Mouse (Mus musculus) hindbrain, embryonic 15.5 days (tissue): ENCODE measurements at regions not wholly inside any gene's neighbourhood (a gene's known extent, or its start where the extent isn't known, plus 50 kb on each side); places are given as distances from the start of the nearest gene placed in this dataset.

ENCODE experiments used
- ATAC-seq: fragments of 200-750 bp; cut with Nextera tagmentation; 2 replicates; pipeline ENCODE4 v1.8.0; 2017; ENCODE audit warnings: low read depth, moderate number of reproducible peaks, moderate TSS enrichment; ENCODE audit not compliant: low FRiP score
- H3K27ac ChIP-seq: fragments of 300-500 bp; sonication (generic); replicated peaks from 2 replicates; pipeline ENCODE4 v1.5.1; 2015; ENCODE audit warnings: mild to moderate bottlenecking, inconsistent platforms
- H3K27me3 ChIP-seq: fragments of 300-500 bp; sonication (generic); 2 replicates; pipeline ENCODE4 v1.6.1; 2015; ENCODE audit warnings: control low read depth, inconsistent platforms
- H3K36me3 ChIP-seq: fragments of 300-500 bp; sonication (generic); 2 replicates; pipeline ENCODE4 v1.6.1; 2015; ENCODE audit warnings: control low read depth, inconsistent platforms
- H3K4me1 ChIP-seq: fragments of 300-500 bp; sonication (generic); replicated peaks from 2 replicates; pipeline ENCODE4 v1.6.1; 2015; ENCODE audit warnings: control low read depth, inconsistent platforms
- H3K4me2 ChIP-seq: fragments of 300-500 bp; sonication (generic); 2 replicates; pipeline ENCODE4 v1.6.1; 2015; ENCODE audit warnings: moderate library complexity, mild to moderate bottlenecking, inconsistent platforms
- H3K4me3 ChIP-seq: fragments of 300-500 bp; sonication (generic); 2 replicates; pipeline ENCODE4 v1.5.1; 2015; ENCODE audit warnings: mild to moderate bottlenecking, inconsistent platforms
- H3K9ac ChIP-seq: fragments of 300-500 bp; sonication (generic); 2 replicates; pipeline ENCODE4 v1.6.1; 2015; ENCODE audit warnings: inconsistent platforms
- H3K9me3 ChIP-seq: fragments of 300-500 bp; sonication (generic); 2 replicates; pipeline ENCODE4 v1.6.1; 2016; ENCODE audit warnings: control low read depth, inconsistent platforms
- WGBS: fragments of 180-500 bp; shearing (Covaris S2); methylation state at CpG from one replicate; pipeline ENCODE4 v1.1.7; 2015; 5-methylcytosine and 5-hydroxymethylcytosine counted together

DNA sequence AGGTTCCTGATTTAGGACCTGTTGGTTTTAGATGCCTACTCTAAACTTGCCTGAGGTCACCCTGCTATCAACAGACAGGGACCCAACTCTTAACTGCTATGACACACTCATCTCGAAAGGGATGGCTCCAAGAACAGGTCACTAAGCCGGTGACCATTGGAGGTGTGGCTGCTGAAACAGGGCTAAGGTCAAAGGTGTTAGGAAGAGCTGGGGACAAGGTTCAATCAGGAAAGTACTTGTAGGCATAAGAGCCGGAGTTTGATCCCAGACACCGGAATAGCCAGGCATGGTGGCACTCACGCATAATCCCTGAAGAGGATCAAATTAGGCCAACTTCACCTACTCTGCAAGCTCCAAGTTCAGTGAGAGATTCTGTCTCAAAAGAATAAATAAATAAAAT, 222.4 kb upstream of the Dynlrb2 start:
- Histone ChIP-seq H3K4me2 (no peak overlapping the region), H3K27me3 (no peaks in the 10 kb centered on the region), H3K4me1 (no peaks in the 10 kb centered on the region), H3K9ac (no peak overlapping the region), H3K9me3 (no peaks in the 10 kb centered on the region), H3K36me3 (no peaks in the 10 kb centered on the region), H3K27ac (no peak overlapping the region), H3K4me3 (no peak overlapping the region)
- no peak for ATAC-seq
- WGBS = 92% methylated on average over 5 of the region's 5 CpGs

DNA sequence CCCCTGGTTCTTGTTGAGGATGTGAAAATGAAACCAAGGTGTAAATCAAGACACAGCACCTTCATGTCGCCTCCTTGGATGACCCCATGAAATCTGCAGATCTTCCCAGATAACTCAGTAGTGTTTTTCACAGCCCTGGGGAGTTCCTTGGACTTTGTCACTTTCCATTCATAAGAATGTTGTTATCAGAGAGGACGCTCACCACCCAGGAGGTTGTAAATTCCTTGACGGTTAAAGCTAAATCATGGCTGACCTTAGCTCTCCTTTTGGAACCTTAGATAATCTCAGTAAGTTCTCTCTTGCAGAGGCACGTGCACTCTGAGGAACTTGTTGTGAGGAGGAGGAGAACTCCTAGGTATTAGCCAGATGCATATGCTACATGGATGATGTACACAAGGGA, 229.8 kb upstream of the Dynlrb2 start:
- 88% methylated on average over 4 of the region's 4 CpGs for WGBS
- H3K4me3 ChIP-seq = no peak overlapping the region
- no peak for ATAC-seq
- H3K27me3 ChIP-seq = no peaks in the 10 kb centered on the region
- no peak overlapping the region for H3K27ac ChIP-seq
- no peaks in the 10 kb centered on the region for H3K9me3 ChIP-seq
- H3K9ac ChIP-seq = no peak overlapping the region
- no peak overlapping the region for H3K4me2 ChIP-seq
- no peaks in the 10 kb centered on the region for H3K36me3 ChIP-seq
- H3K4me1 ChIP-seq = no peaks in the 10 kb centered on the region

DNA sequence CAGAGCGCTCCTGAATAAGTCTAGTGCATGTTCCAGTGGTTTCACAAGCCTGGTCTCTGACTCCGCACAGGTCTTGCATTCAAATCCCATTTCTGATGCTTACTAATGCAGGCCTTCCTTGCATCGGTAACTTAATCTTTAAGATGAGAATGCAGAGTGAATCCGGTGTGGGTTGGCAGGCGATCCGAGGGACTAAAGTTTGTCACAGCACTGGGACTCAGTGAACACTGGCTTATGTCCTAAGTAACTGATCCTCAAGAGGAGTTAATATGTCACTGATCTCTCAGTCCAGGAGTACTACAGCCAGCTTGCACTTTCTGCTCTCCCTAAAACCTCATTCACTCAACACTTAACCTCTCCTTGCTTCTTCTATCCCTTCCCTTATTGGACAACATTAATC, 233.5 kb upstream of the Dynlrb2 start:
- no peak overlapping the region for H3K4me2 ChIP-seq
- no peaks in the 10 kb centered on the region for H3K27me3 ChIP-seq
- no peaks in the 10 kb centered on the region for H3K36me3 ChIP-seq
- H3K9ac ChIP-seq = no peak overlapping the region
- H3K4me3 ChIP-seq = no peak overlapping the region
- H3K4me1 ChIP-seq = peaks cover 6% of the 10 kb centered on the region; the same call in 1 of the 2 replicates
- 93% methylated on average over 6 of the region's 6 CpGs for WGBS
- H3K27ac ChIP-seq = no peak overlapping the region
- no peak for ATAC-seq
- H3K9me3 ChIP-seq = no peaks in the 10 kb centered on the region

DNA sequence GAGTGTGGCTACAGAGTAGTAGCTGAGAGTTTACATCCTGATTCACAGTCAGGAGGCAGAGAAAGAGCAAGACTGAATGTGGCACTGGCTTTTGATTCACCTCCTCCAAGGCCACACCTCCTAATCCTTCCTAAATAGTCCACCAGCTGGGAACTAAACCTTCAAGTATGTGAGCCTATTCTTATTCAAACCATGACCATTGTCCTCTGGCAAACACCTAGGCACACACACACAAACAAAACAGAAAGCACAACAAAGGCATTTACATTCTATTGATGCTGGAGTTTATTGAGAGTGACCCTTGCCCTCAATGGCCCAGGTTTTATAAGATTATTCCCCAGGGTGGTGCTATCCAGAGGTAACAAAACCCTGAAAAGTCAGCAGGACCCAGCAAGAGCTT, 235.4 kb upstream of the Dynlrb2 start:
- Histone ChIP-seq H3K4me3 (no peak overlapping the region), H3K36me3 (no peaks in the 10 kb centered on the region), H3K9ac (no peak overlapping the region), H3K27me3 (no peaks in the 10 kb centered on the region), H3K9me3 (no peaks in the 10 kb centered on the region), H3K27ac (no peak overlapping the region), H3K4me1 (peaks cover 6% of the 10 kb centered on the region; the same call in 1 of the 2 replicates), H3K4me2 (no peak overlapping the region)
- no peak for ATAC-seq

DNA sequence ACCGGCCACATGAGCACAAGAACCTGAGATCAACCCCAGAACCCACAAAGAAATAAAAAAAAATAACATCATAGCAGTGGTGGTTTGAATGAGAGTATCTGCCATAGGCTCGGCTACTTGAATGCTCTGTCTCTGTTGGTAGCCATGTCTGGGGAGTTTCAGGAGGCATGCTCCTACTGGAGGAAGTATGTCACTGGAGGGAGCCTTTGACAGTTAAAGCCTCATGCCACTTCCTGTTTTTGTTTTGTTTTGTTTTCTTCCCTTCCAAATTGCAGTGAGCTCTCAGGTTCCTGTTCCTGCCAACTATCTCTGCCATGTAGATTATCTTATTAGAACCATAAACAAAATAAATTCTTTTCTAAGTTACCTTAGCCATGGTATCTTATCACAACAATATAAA, 236.1 kb upstream of the Dynlrb2 start:
- ATAC-seq = no peak
- Histone ChIP-seq H3K9ac (no peak overlapping the region), H3K9me3 (no peaks in the 10 kb centered on the region), H3K4me1 (peaks cover 6% of the 10 kb centered on the region; the same call in 1 of the 2 replicates), H3K36me3 (no peaks in the 10 kb centered on the region), H3K27me3 (no peaks in the 10 kb centered on the region), H3K27ac (no peak overlapping the region), H3K4me3 (no peak overlapping the region), H3K4me2 (no peak overlapping the region)
- WGBS = 74% methylated on average over 2 of the region's 2 CpGs

DNA sequence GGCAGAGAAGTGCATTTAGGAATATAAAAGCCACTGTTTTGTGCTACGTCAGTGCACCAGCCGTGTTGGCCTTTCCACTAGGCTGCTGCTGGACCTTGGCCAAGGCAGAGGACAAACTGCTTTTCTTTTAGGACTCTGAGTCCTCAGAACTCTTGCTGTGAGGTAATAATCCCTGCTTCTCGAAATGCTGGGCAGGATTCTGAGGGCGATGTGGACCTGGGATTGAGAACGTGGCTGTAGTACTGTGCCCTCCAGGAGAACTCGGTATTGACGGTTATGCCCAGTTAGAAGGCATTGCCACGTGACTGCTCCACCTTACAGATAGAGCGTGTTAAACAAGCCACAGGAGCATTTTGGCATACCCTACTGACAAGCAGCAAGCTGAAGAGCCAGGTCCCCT, 236.6 kb upstream of the Dynlrb2 start:
- Histone ChIP-seq H3K9ac (no peak overlapping the region), H3K4me1 (peaks cover 6% of the 10 kb centered on the region; the same call in 1 of the 2 replicates), H3K9me3 (no peaks in the 10 kb centered on the region), H3K4me2 (no peak overlapping the region), H3K36me3 (no peaks in the 10 kb centered on the region), H3K4me3 (no peak overlapping the region), H3K27ac (no peak overlapping the region), H3K27me3 (no peaks in the 10 kb centered on the region)
- 58% methylated on average over 9 of the region's 9 CpGs for WGBS
- ATAC-seq = no peak

DNA sequence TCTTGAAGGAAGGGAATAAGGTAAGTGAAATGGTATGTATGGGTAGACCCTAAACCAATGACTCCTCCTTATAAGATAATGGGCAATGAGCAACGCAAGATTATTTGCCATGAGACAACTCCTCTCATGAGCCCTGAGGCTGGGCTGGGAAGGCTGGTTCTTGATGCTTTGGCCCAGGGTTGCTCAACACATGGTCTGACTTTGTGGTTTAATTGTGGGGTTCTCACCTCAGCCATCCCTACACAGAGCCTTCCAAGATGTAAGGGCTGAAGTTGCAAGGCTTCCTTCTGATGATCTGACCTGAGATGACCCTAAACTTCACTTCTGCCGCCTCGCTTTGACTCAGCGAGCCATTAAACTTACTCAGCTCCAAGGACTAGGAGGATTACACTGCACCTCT, 237.8 kb upstream of the Dynlrb2 start:
- no peak overlapping the region for H3K4me3 ChIP-seq
- no peaks in the 10 kb centered on the region for H3K9me3 ChIP-seq
- H3K36me3 ChIP-seq = no peaks in the 10 kb centered on the region
- no peak for ATAC-seq
- peaks cover 6% of the 10 kb centered on the region; the same call in 1 of the 2 replicates for H3K4me1 ChIP-seq
- no peak overlapping the region for H3K9ac ChIP-seq
- WGBS = 87% methylated on average over 4 of the region's 4 CpGs
- no peak overlapping the region for H3K27ac ChIP-seq
- H3K4me2 ChIP-seq = no peak overlapping the region
- H3K27me3 ChIP-seq = no peaks in the 10 kb centered on the region

DNA sequence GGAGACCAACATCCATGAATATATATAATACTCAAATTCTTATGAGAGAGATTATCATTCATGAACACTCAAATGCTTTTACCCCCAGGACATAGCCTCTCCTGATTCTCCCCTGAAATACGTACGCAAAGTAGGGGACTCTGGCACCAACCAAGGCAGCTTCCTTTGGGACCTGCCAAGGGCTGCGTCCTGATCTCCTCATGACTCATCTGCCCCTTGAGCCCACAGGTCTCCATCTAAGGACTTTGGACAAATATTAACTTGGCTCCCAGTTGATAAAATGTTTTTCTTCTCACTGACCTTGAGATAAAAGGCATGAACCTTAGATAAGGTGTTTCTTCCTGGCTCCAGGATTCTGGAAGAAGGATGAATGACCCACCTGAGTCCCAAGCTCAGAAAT, 239.2 kb upstream of the Dynlrb2 start:
- no peak for ATAC-seq
- no peaks in the 10 kb centered on the region for H3K9me3 ChIP-seq
- no peaks in the 10 kb centered on the region for H3K36me3 ChIP-seq
- H3K9ac ChIP-seq = no peak overlapping the region
- H3K4me2 ChIP-seq = no peak overlapping the region
- H3K4me3 ChIP-seq = no peak overlapping the region
- peaks cover 6% of the 10 kb centered on the region; the same call in 1 of the 2 replicates for H3K4me1 ChIP-seq
- H3K27ac ChIP-seq = no peak overlapping the region
- WGBS = 93% methylated on average over 3 of the region's 3 CpGs
- no peaks in the 10 kb centered on the region for H3K27me3 ChIP-seq

DNA sequence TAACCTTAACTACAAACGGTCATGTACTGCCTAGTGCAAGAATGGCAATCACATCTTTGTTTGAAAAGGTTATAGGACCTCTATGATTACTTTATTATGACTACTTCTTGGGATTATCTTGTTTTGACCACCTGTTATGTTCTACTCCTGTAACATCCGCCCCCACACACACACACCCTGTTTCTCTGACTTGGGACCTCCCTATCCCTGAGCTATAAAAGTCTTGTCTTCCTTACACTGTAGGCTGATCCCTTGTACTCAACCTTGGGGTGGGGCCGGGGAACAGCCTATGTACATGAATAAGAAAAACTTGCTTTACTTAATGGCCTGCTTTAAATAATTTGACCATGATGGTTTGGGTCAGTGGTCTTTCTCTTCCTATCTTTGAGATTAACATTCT, 240.7 kb upstream of the Dynlrb2 start:
- Histone ChIP-seq H3K4me3 (no peak overlapping the region), H3K4me2 (no peak overlapping the region), H3K36me3 (no peaks in the 10 kb centered on the region), H3K9me3 (no peaks in the 10 kb centered on the region), H3K9ac (no peak overlapping the region), H3K27me3 (no peaks in the 10 kb centered on the region), H3K4me1 (peaks cover 6% of the 10 kb centered on the region; the same call in 1 of the 2 replicates), H3K27ac (no peak overlapping the region)
- 92% methylated on average over 3 of the region's 3 CpGs for WGBS
- no peak for ATAC-seq

DNA sequence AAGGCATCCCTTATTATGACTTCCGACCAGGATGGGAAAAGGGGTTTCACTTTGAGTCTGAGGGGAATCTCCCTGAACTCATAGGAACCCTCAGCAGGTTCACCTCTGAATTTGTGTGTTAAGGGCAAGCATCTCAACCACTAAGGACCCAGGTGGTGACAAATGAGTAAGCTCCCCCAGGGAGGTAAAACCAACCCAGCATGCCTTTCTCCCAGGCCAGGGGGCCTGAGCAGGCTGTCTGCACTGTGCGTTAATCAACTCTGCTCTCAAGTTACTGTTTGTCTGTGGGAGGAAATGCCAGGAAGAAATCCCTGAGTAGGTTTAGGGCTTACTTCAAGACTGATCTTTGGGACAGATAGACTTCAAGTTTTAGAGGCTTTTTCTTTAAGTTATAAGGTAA, 243.5 kb upstream of the Dynlrb2 start:
- no peak overlapping the region for H3K4me3 ChIP-seq
- no peaks in the 10 kb centered on the region for H3K36me3 ChIP-seq
- H3K9me3 ChIP-seq = no peaks in the 10 kb centered on the region
- ATAC-seq = no peak
- H3K4me2 ChIP-seq = no peak overlapping the region
- 40% methylated on average over 2 of the region's 2 CpGs for WGBS
- no peak overlapping the region for H3K9ac ChIP-seq
- H3K27ac ChIP-seq = no peak overlapping the region
- no peaks in the 10 kb centered on the region for H3K4me1 ChIP-seq
- no peaks in the 10 kb centered on the region for H3K27me3 ChIP-seq

DNA sequence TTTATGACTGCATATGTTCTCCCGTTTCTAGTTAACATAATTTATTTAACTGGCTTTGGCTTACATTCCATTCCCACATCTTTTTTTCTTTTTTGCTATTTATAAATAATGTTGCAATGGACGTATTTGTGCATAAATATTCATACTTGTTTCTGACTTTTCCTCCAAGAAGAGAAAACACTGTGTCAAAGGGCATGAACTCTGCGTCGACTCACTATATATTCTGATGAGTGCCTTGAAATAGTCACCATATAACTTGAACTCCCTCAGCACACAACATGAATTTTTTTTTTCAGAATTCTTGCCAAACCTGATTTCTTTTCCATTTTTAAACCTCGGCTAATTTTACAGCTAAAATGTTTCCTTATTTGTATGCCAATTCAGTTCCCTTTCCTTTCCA, 249.4 kb upstream of the Dynlrb2 start:
- Histone ChIP-seq H3K4me2 (no peak overlapping the region), H3K36me3 (no peaks in the 10 kb centered on the region), H3K27me3 (no peaks in the 10 kb centered on the region), H3K27ac (no peak overlapping the region), H3K9ac (no peak overlapping the region), H3K9me3 (no peaks in the 10 kb centered on the region), H3K4me3 (no peak overlapping the region), H3K4me1 (no peaks in the 10 kb centered on the region)
- ATAC-seq = no peak
- 80% methylated on average over 5 of the region's 5 CpGs for WGBS

DNA sequence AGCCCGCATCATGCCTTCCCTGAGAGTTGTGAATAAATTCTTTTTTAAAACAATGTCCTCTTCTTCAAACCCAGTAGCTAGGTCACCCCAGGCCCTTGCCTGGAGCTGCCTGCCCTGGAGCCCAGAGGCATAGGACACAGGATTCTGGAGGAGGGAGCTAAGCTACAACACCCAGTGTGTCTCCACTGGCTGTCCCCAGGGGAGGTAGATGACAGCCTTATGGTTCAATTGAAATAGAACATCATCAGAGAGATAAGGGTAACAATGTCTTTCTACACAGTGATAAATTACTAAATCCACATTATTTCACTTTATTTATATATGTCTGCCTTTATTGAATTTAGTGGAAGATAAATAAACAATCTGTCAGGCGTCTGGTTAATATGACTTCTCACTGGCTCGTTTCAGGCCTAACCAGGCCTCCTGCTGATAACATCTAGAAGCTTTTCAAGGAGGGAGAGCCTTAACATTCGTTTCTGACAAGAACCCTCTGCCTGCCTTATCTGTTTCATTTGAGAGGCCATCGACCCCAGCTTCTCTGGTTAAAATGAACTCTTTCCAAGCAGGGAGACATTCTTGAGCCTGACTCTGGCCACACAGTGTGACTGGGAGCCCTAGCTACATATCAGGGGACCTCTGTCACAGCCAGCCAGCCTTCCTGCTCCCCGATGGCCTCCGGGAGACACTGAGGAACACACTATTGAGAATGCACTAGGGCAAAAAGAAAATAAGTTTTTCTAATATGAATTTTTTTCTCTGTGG, 252.1 kb upstream of the Dynlrb2 start:
- no peak overlapping the region for H3K4me2 ChIP-seq
- H3K27ac ChIP-seq = no peak overlapping the region
- no peaks in the 10 kb centered on the region for H3K36me3 ChIP-seq
- no peak overlapping the region for H3K9ac ChIP-seq
- no peaks in the 10 kb centered on the region for H3K9me3 ChIP-seq
- no peaks in the 10 kb centered on the region for H3K27me3 ChIP-seq
- H3K4me3 ChIP-seq = no peak overlapping the region
- ATAC-seq = no peak
- WGBS = 65% methylated on average over 7 of the region's 7 CpGs
- no peaks in the 10 kb centered on the region for H3K4me1 ChIP-seq

DNA sequence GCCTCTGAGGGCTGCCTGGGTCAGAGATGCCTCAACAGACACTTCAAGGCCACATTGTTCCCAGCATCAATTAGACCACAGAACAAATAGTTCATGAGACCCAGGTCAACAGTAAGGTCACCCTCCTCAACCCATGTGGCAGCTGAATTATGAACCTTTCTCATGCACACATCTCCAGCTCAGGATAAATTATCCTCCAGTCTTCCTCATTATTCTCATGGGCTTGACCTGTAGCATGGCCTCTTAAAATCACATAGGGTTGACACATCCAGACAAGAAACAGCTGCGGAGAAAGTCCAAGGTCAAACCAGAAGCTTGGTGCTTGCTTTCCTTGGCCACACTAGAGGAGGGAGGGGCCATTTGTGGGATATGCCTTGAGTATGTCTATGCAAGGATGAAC, 256.4 kb upstream of the Dynlrb2 start:
- Histone ChIP-seq H3K9ac (no peak overlapping the region), H3K4me2 (no peak overlapping the region), H3K4me3 (no peak overlapping the region), H3K27me3 (no peaks in the 10 kb centered on the region), H3K36me3 (no peaks in the 10 kb centered on the region), H3K27ac (no peak overlapping the region), H3K4me1 (peaks cover 5% of the 10 kb centered on the region), H3K9me3 (no peaks in the 10 kb centered on the region)
- ATAC-seq = no peak
- WGBS = 96% methylated on average over 1 of the region's 1 CpGs
